Mouse (Mus musculus): ENCODE results near the gene Sez6.

- TF ChIP-seq CTCF (IDR thresholded peaks at IDR 0.05; ENCODE audit: low read depth, low read length) (peak; percentile 42), POLR2A (IDR thresholded peaks at IDR 0.05; ENCODE audit: extremely low read depth, insufficient read depth, low read length) (no peak)
These were observed 36.5 kb downstream of the Sez6 start for GRCm38 (mm10) chr11:77967114-77967513.

All from liver, adult 2 months (tissue).